Mouse (Mus musculus): ENCODE data around the gene Cyth3. TPM values are rescaled to one million over a fixed set of nuclear protein-coding genes. Genes with fewer than 3 reads are reported as not detected.
A peak's percentile ranks its signal among the peaks of the same experiment; 100 is the strongest.

The Cyth3 gene
- total and polyA plus RNA-seq, 3 experiments: 76.3 to 242 (median 191) TPM

GRCm38 (mm10) chr5:143651855-143652631 lies 29.8 kb downstream of the Cyth3 start:
- ATAC-seq (ENCODE audit: extremely low read depth, insufficient number of reproducible peaks, low FRiP score, poor library complexity, severe bottlenecking) (no peak), DNase-seq (ENCODE audit: low spot score) (no peak)
- no peak for TF ChIP-seq GATA2 (IDR thresholded peaks at IDR 0.05; ENCODE audit: borderline replicate concordance, low read depth, low read length)
- Histone ChIP-seq H3K4me3 (ENCODE audit: low read depth, low read length) (peak overlapping the region; percentile 40; the same call in 1 of the 2 replicates), H3K9me3 (replicated peaks) (peaks cover 11% of the 10 kb centered on the region), H3K27me3 (ENCODE audit: insufficient read depth, low read length) (no peaks in the 10 kb centered on the region), H3K4me1 (ENCODE audit: insufficient read depth, low read depth, low read length) (peaks cover 91% of the 10 kb centered on the region), H3K36me3 (replicated peaks) (peaks cover 62% of the 10 kb centered on the region)

DNA sequence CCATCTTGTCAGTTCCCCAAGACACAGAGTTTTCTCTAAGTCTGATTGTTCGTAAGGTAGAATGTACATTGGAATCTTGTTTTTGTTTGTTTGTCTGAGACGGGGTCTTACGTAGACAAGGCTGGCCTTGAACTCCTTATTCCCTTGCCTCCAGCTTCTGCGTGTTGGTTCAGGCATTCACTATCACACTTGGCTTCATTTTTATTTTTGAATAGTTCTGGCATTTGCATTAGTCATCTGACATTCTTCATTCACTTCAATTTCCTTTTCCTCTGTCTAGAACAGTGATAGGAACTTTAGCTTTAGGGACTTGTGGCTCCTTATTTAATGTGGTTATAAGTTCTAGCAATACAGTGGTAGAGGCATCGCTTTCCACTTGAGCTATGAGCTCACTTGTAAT lies 31.2 kb downstream of the Cyth3 start:
- Histone ChIP-seq H3K36me3 (replicated peaks) (peaks cover 67% of the 10 kb centered on the region), H3K4me1 (ENCODE audit: insufficient read depth, low read depth, low read length) (peaks cover 93% of the 10 kb centered on the region), H3K4me3 (ENCODE audit: low read depth, low read length) (no peak overlapping the region), H3K27me3 (ENCODE audit: insufficient read depth, low read length) (no peaks in the 10 kb centered on the region), H3K9me3 (replicated peaks) (peaks cover 11% of the 10 kb centered on the region)
- TF ChIP-seq TAL1 (conservative IDR thresholded peaks at IDR 0.05; ENCODE audit: low read depth, low read length): no peak
- no peak for TF ChIP-seq GATA2 (IDR thresholded peaks at IDR 0.05; ENCODE audit: borderline replicate concordance, low read depth, low read length)
- TF ChIP-seq POLR2AphosphoS5 (IDR thresholded peaks at IDR 0.05; ENCODE audit: insufficient replicate concordance, low read depth, low read length): no peak
- ATAC-seq (ENCODE audit: extremely low read depth, insufficient number of reproducible peaks, low FRiP score, poor library complexity, severe bottlenecking) (no peak), DNase-seq (ENCODE audit: low spot score) (no peak)

DNA sequence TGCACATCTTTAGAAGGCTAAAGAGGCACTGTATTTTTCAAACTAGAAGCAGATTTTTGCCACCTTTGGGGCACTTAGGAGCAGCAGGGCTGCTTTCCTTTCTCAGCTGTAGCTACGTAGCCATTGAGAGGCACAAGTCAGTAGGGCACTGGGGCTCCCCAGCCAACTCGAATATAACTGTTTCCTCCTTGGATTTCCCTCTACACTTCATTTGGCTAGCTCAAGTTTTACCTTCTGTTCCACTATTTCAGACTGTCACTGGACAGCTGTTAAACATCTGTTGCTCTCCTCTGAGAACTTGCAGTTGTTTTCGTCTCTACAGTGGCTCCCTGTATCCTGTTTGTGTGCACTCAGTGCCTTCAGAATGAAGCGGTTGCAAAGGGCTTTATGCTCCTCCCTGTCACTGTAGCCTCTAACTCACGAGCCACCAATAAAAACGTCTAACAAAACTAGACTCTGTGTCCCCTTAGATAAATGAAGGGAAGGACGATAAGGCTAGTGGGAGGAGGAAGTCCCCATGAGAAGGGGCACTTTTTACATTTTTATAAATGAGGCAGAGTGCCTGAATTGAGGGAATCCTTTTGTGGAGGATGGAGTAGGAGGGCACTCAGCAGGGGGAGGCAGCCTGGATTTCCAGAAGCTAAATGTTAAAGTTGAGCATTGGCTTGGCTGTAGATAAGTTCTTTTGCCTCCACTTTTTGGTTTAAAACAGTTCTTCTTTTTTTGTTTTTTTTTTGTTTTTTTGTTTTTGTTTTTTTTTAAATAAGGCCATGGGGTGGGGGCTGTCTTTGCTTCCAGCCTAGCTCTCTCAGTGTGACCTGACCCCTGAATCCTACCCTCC lies 32.6 kb downstream of the Cyth3 start:
- TF ChIP-seq GATA2 (IDR thresholded peaks at IDR 0.05; ENCODE audit: borderline replicate concordance, low read depth, low read length): no peak
- peak; percentile 14; the same call in 1 of the 2 replicates for TF ChIP-seq TAL1 (conservative IDR thresholded peaks at IDR 0.05; ENCODE audit: low read depth, low read length)
- no peaks in the 10 kb centered on the region for H3K27me3 ChIP-seq (ENCODE audit: insufficient read depth, low read length)
- H3K36me3 ChIP-seq (replicated peaks): peaks cover 64% of the 10 kb centered on the region
- H3K4me3 ChIP-seq (ENCODE audit: low read depth, low read length): peak overlapping the region; percentile 41; the same call in 1 of the 2 replicates
- peak; percentile 63 for ATAC-seq (ENCODE audit: extremely low read depth, insufficient number of reproducible peaks, low FRiP score, poor library complexity, severe bottlenecking)
- H3K4me1 ChIP-seq (ENCODE audit: insufficient read depth, low read depth, low read length): peaks cover 96% of the 10 kb centered on the region
- DNase-seq (ENCODE audit: low spot score): peak; percentile 37
- peaks cover 9% of the 10 kb centered on the region for H3K9me3 ChIP-seq (replicated peaks)

DNA sequence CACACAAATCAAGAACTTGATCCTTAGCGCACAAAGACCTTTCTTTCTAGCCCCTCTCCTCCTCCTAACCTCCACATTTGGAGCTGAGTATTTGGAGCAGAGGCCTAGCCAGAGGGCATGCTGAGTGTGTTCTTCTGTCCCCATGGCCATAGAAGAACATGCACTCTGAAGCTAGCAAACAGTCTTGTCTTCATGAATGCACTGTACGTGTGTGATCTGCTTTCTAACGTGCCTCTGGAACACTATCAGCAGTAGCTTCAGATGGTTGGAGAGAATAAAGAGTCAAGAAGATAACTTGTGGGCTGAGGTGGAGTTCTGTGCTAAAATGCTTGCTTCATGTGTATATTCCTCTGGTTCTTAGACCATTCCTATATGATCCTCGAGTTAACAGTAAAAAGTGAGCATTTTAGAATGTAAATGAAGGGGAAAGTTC lies 33.3 kb downstream of the Cyth3 start:
- TF ChIP-seq GATA2 (IDR thresholded peaks at IDR 0.05; ENCODE audit: borderline replicate concordance, low read depth, low read length) (no peak), POLR2AphosphoS5 (IDR thresholded peaks at IDR 0.05; ENCODE audit: insufficient replicate concordance, low read depth, low read length) (no peak), CTCF (IDR thresholded peaks at IDR 0.05; ENCODE audit: low read depth, low read length) (no peak), GATA1 (IDR thresholded peaks at IDR 0.05; ENCODE audit: borderline replicate concordance, low read length) (no peak), TAL1 (conservative IDR thresholded peaks at IDR 0.05; ENCODE audit: low read depth, low read length) (no peak)
- H3K36me3 ChIP-seq (replicated peaks): peaks cover 64% of the 10 kb centered on the region
- H3K4me1 ChIP-seq (ENCODE audit: insufficient read depth, low read depth, low read length): peaks cover 96% of the 10 kb centered on the region
- ATAC-seq (ENCODE audit: extremely low read depth, insufficient number of reproducible peaks, low FRiP score, poor library complexity, severe bottlenecking) (no peak), DNase-seq (ENCODE audit: low spot score) (no peak)
- H3K9me3 ChIP-seq (replicated peaks): peaks cover 2% of the 10 kb centered on the region
- no peaks in the 10 kb centered on the region for H3K27me3 ChIP-seq (ENCODE audit: insufficient read depth, low read length)
- peak overlapping the region; percentile 41; the same call in 1 of the 2 replicates for H3K4me3 ChIP-seq (ENCODE audit: low read depth, low read length)

DNA sequence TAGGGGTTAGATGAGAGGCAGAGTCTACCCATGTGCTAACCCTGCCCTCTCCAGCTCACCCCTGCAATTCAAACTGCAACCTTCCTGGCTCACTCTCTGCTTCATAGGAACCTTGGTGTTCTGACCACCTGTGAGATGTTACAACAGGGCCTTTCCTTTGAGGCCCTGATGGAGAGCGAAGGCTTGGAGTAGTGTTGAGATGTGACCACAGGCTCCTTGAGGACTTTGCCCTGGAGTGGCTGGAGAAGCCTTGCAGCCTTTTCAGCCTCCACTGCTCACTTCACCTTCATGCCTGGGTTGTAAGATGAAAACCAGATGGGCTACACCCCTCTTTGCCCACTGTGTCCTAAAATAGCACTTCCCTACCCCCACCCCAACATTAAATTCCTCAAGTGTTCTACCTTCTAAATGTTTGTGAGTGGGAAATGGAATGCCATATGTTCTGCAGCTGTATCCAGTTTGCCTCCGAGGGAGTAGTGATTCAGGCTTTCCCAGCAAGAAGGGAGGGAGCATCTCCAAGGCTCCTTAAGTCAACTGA lies 34.5 kb downstream of the Cyth3 start:
- Histone ChIP-seq H3K4me1 (ENCODE audit: insufficient read depth, low read depth, low read length) (peaks cover 89% of the 10 kb centered on the region), H3K36me3 (replicated peaks) (peaks cover 56% of the 10 kb centered on the region), H3K4me3 (ENCODE audit: low read depth, low read length) (peak overlapping the region; percentile 30; the same call in 1 of the 2 replicates), H3K9me3 (replicated peaks) (no peaks in the 10 kb centered on the region), H3K27me3 (ENCODE audit: insufficient read depth, low read length) (no peaks in the 10 kb centered on the region)
- DNase-seq (ENCODE audit: low spot score): no peak
- TF ChIP-seq GATA1 (IDR thresholded peaks at IDR 0.05; ENCODE audit: borderline replicate concordance, low read length): no peak
- TF ChIP-seq TAL1 (conservative IDR thresholded peaks at IDR 0.05; ENCODE audit: low read depth, low read length): no peak
- TF ChIP-seq GATA2 (IDR thresholded peaks at IDR 0.05; ENCODE audit: borderline replicate concordance, low read depth, low read length): no peak
- TF ChIP-seq POLR2AphosphoS5 (IDR thresholded peaks at IDR 0.05; ENCODE audit: insufficient replicate concordance, low read depth, low read length): no peak
- TF ChIP-seq CTCF (IDR thresholded peaks at IDR 0.05; ENCODE audit: low read depth, low read length): no peak
- no peak for ATAC-seq (ENCODE audit: extremely low read depth, insufficient number of reproducible peaks, low FRiP score, poor library complexity, severe bottlenecking)

DNA sequence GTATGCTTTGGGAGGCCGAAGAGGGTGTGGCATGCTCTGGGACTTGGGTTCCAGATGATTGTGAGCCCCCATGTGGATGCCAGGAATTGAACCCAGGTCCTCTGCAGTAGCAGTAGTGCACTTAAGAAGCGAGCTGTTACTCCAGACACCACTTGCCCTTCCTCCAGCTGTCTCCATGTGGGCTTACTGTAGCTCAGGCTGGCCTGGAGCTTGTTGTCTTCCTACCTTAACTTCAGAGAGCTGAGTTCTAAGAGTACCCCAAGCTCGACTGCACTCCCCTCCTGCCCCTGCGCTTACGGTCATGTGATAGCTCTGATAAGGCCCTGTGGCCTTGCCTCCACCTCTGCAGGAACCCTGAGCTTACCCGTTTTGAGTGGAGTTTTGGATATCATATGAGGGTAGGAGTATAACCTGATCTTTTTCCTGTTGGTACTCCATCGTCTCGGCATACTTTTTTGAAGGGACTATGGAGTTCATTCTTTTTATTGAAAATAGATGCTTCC lies 36.8 kb downstream of the Cyth3 start:
- TF ChIP-seq TAL1 (conservative IDR thresholded peaks at IDR 0.05; ENCODE audit: low read depth, low read length): 0 out of 2 replicates have a peak, but pooled peaks have one; percentile 14
- no peak for TF ChIP-seq POLR2AphosphoS5 (IDR thresholded peaks at IDR 0.05; ENCODE audit: insufficient replicate concordance, low read depth, low read length)
- TF ChIP-seq CTCF (IDR thresholded peaks at IDR 0.05; ENCODE audit: low read depth, low read length): no peak
- TF ChIP-seq GATA2 (IDR thresholded peaks at IDR 0.05; ENCODE audit: borderline replicate concordance, low read depth, low read length): no peak
- TF ChIP-seq GATA1 (IDR thresholded peaks at IDR 0.05; ENCODE audit: borderline replicate concordance, low read length): no peak
- peaks cover 65% of the 10 kb centered on the region for H3K36me3 ChIP-seq (replicated peaks)
- H3K9me3 ChIP-seq (replicated peaks): no peaks in the 10 kb centered on the region
- H3K4me1 ChIP-seq (ENCODE audit: insufficient read depth, low read depth, low read length): peaks cover 81% of the 10 kb centered on the region
- no peak; the same call in 1 of the 2 replicates for ATAC-seq (ENCODE audit: extremely low read depth, insufficient number of reproducible peaks, low FRiP score, poor library complexity, severe bottlenecking)
- DNase-seq (ENCODE audit: low spot score): no peak
- H3K27me3 ChIP-seq (ENCODE audit: insufficient read depth, low read length): no peaks in the 10 kb centered on the region
- H3K4me3 ChIP-seq (ENCODE audit: low read depth, low read length): peak overlapping the region; percentile 48; the same call in 1 of the 2 replicates
